Mouse (Mus musculus) left cerebral cortex, adult 8-10 months (tissue): ENCODE results near the gene Lpcat3. TPM values are rescaled to one million over a fixed set of nuclear protein-coding genes. Genes with fewer than 3 reads are reported as not detected.

Source experiments
- DNase-seq, 2 experiments: peaks; one replicate each; pipeline ENCODE4 v3.0.0; 2022; ENCODE audit warnings: low spot score in 2 of 2
- microRNA-seq, 2 experiments: library from miRNA; unstranded; fragments of <30 nt; microRNA quantifications; one replicate each; pipeline ENCODE4 v1.2.0; 2022
- total RNA-seq, 4 experiments: library from RNA; stranded (reverse); gene quantifications; 2 replicates each; pipeline ENCODE4 v1.2.4; 2022

Gene Lpcat3
- total RNA-seq, 4 experiments from 2014 or later: 22.6 to 34.6 (median 26.1) TPM

DNA sequence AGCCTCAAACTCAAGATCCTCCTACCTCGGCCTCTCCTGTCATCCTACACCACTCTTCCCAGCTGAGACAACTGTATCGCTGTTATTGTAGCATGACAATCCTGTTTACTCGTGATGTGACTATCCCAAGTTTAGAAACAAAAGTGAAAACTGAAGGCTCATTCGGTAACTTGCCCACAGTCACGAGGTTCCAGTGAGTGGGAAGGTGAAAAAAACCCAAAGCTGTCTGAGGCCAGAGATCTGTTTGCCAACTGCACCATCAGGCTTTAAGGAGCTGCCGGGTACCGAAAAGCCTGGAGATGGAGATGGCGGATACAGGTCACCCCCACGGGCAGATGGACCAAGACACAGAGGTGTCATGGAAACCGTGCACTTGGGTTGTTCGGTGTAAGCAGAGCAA lies 74.2 kb downstream of the Lpcat3 start:
- no peak for DNase-seq

DNA sequence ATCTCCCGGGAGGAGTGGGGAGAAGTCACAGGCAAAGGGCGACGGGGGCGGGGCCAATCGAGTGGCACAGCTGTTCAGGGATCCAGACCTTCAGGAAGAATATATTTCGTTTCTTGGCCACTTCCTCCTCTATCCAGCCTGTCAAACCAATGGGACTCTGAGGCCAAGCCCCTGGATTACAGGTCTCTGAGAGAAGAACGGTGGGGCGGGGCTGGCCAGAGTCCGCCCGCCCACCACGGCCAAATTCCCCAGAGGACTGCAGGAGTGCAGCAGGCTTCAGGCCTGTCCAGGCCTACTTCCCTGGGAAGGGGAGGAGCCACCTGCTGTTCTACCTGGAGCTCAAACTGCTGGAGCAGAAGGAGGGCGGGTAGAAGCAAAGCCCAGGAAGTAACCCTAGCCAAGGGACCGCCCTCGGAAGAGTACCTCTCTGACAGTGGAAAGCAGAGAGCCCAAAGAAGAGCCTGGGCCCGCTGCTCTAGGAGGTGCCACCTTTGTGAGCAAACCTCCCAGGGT lies 75.7 kb downstream of the Lpcat3 start, which contains the start of gene Ptpn6:
Gene Ptpn6, minus strand, starts transcription at position 204 of the 513 bp plus-strand sequence.
- no peak for DNase-seq

DNA sequence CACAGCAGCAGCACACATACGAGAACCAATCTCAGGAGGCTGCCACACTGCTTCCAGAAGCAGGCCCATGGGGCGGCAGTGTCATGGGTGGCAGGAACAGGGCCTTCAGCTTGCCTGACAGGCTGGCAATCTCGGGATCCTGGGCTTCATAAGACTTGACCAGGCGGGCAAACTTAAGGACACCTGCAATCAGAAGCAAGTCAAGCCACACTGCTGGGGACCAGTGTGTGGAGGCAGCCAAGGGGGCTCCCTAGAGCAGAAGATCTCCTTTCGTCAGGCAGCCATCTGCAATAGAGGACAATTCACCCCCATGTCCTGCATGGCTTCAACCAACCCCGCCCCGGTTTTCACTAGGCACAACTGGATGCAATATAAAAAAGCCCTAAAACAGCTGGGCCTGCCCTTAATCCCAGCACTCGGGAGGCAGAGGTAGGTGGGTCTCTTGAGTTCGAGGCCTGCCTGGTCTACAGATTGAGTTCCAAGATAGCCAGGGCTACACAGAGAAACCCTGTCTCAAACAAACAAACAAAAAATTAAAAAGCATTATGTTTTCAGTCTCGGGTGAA lies 76.5 kb downstream of the Lpcat3 start:
- no peak for DNase-seq

DNA sequence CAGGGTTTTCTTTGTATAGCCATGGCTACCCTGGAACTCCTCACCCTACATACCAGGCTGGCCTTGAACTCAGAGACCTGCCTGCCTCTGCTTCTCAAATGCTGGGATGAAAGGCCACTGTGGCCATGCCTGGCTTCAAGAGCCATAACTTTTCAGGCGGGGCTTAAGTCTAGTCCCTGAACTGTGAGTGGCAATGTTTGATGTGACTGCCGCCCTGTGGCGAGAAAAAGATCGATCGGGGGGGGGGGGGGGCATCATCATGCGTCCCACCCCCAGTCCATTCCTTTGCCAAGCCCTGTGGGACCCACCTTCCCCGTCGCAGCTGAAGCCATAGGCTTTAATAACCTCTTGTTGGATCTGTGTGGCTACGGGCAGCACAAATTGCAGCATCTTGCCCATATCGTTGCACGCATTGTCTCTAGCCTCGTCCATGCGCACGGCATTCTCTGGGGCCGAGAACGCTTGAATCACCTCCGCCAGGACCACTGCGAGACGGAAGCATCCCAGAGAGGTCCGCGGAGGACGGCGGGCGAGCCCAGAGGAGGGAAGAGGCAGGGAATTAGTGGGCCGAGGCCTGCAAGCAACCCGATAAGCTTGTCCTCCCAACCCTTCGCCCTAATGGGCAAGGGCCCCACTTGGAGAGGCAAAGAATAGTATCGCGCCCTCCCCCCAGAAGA lies 77.5 kb downstream of the Lpcat3 start:
- DNase-seq: peak in 1 of 2 experiments; percentile 65

DNA sequence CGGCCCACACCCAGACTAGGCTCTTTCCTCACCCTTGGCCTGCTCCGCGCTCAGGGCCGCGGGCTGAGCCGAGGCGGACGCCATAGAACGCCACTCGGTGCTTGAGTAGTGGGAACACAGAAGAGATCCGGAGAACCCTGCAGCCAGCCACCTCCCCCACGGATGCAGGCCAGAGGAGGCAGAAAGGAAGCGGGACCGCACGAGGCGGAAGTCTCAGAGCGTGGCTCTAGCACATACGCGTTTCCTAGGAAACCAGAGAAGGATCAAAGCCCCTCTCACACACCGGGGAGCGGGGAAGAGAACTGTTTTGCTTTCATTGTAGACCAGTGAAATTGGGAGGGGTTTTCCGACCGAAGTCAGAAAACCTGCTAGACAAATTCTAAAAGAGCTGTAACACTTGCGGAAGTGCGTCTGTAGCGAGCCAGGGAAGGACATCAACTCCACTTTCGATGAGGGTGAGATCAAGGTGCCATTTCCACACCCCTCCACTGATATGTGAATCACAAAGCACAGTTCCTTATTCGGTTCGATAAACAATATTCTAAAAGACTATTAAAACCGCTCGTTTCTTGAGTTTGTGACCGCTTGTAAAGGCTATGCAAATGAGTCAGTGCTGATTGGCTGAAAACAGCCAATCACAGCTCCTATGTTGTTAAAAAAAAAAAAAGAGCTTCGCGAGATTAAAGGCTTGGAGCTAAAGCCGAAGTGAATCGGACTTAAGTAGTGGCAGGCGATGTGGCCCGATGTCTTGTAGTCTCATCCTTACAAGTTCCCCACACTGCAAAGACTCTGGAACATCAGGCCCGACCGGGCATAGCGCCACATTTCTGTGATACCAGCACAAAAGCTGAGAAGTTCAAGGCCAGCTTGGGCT lies 78.3 kb downstream of the Lpcat3 start, which contains the start of gene Grcc10:
Gene Grcc10, minus strand, starts transcription at position 487 of the 874 bp plus-strand sequence.
- DNase-seq: peak; percentile 85 to 91

DNA sequence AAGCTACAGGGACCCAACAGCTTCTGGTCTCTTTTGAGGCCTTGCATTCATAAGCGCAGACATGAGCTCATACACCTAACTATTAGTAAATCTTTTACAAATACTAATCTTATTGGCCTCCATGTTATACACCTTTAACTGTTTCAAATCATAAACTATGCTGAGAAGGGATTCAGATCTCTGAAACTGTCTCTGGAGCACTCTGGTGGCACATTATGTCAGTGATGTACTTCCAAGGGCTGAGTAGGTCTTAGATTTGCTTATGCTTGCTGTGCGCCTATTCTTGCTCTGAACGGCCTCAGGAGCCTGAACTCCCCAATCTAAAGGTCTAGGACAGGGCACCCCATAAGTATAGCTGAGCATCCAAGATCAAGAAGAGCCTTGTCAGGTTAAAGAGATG lies 79.0 kb downstream of the Lpcat3 start:
- DNase-seq: no peak

DNA sequence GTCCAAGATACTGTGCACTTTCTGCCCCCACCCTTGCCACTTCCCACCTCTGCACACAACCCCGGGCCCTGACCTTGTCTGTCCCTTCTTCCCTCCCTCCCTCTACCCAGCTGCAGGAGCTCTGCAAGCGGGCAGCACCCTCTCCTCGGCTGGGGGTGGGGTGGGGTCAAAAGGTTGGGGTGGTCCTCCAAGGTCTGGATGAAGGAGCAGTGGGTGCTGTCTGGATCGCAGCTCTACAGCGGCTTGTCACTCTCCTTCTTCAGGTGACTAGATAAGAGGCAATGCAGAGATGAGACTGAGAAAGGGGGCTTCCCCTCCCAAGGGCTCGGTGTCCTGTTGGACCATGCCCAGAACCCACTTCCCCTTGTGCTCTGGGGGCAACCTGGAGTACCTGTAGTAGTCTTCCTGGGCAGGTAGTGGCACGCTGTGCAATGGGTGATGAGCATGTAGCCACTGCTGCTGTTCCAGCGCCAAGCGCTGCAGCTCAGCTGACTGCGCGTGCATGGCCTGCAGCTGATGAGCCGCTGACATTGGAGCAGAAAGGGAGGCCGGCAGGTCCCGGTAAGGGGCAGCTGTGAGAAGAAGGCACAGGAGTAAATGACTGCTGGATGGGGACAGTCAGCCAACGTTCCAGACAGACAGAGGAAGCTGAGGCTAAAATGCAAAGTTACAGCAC lies 80.2 kb downstream of the Lpcat3 start:
- no peak for DNase-seq

DNA sequence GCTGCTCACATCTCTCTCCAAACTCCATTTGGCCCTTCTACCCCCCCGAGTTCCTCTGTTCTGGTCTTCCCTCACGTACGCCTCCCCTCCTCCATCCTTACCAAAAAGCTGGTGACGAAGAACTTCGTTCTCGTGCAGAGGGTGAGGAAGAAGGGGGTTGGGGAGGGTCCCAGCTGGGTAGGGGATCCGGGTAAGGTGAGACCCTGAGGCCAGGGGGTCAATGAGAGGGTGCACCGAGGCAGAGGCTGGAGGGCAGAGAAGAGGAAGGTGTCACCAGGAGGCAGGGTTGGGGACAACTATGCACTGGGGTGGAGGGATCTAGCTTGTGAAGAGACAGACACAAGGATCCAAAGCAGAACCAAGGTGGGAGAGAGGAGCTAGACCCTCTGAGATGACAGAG lies 80.8 kb downstream of the Lpcat3 start:
- no peak for DNase-seq

DNA sequence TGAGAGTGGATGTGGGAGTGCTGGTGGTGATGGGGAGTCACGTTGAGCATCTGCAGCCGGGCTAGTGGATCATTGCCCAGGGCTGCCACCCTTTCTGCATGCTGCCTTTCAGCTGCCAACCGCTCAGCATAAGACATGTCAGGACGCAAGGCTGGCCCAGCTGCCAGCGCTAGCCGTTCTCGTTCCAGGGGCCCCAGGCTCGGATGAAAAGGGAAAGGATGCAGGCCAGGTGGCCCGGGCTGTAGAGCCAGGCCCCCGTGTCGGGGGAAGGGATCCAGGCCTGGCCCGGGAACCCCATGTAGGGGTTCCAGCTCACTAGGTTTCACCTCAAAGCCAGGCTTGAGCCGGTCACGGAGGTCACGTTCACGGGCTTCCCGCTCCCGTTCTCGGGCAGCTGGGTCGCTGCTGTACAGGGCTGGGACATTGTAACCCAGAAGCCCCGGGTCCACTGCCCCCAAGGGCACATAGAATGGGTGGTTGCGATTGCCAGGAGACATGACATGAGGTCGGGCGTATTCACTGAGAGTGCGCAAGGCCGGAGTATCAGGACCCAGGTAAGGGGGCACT lies 82.0 kb downstream of the Lpcat3 start:
- DNase-seq: no peak

DNA sequence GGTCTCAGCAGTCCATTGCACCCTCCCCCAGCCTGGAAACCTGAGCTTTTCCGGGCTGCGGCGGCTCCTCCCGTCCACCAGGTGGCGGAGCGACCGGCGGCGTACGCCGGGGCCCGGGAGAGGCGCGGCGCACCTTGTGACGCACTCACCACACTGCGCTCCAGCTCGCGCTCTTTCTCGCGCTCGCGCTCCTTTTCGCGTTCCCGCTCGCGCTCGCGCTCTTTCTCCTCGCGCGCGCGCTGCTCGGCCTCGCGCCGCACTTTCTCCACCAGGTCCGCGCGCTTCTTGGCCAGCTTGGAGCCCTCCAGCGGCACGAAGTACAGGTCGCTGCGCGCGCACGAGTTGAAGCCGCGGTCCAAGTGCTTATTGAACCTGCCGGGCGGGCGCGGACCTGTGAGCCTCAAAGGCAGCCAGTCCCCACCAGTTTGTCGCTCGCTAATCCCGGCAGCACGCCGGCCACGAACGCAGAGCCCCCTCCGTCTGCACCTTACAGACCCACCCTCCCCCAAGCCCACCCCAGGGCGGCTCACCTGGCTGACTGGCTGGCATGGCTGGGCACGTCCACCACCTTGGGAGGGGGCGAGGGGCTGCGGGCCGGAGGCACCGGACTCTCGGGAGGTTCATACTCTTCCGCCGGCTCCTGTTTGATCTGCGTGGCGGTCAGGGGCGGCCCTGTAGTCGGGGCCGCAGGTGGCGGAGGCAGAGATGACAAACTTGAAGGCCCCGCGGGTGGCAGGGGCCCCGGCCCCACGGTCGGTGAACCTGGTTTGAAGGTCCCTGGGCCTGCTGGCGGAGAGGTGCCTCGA lies 82.9 kb downstream of the Lpcat3 start:
- DNase-seq: peak in 1 of 2 experiments; percentile 92

DNA sequence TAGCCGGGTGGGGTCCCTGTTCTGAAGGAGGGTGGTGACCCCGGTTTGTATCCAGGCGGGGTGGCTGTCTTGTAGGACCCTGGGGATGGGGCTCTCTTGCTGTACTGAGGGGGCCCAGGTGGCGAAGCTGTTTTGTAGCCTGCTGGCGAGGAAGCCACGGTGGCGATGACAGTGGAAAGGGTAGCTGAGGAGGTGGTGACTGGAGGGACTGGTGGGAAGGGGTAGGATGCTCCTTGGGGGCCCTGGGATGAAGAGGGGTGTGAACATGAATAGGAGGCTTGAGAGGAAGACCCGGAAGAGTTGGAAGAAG lies 83.4 kb downstream of the Lpcat3 start:
- DNase-seq: no peak

DNA sequence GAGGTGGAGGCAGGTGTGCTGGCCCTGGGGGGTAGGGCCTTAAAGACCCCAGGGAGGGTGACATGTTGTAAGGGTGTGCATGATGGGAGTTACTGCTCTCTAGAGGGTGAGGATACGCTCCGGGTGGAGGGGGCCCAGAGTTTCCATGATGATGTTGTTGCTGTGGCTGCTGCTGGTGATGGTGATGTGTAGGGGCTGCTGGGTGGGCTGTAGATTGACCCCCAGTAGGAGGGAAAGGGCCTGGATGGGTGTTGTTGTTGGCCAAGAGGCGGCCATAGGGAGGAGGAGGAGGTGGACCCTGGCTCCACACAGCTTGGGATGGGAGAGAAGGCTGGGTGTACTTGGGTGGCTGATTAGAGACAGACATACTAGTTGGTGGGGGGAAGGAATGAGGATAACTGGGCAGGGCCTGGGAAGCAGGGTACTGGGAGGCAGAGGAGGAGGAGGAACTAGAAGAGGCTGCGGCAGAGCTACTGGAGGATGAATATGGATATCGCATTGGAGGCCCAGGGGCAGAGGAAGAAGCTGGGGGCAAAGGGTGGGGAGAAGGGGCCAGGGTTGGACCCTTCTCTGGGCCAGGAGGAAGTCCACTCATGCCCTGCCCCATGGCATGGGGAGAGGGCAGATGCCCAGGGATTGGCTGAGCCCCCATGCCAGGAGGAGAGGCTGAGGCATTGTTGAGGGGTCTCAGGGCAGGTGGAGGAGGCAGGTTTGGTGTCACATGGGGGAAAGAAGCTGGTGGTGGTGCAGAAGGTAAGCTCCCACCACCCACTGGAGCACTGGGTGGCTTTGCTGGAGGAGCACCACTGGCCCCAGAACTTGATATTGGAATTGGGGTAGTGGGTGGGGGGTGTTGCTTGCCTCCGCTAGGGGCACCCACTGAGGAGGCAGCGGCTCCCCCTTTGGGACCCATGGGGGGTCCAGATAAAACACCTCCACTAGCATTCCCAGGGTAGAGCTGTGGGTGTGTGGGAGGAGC lies 84.1 kb downstream of the Lpcat3 start:
- DNase-seq: no peak

DNA sequence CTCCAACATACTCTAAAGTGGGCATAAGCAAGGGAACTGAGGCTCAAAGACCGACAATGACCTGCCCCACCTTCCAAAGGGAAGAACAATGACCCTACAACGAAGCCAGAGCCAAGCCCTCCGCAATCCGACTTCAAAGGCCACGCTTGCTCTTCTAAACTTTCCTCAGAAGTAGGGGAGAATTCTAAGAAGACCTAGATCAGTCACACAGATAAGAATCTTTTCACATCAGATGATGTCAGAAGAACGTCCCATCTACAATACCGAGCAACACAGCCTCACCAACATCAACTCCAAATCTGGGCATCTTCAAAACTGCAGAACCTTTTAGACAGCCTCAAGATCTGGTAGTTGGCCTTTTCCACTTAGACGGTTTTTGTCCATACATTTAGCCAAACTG lies 87.6 kb downstream of the Lpcat3 start:
- DNase-seq: no peak

DNA sequence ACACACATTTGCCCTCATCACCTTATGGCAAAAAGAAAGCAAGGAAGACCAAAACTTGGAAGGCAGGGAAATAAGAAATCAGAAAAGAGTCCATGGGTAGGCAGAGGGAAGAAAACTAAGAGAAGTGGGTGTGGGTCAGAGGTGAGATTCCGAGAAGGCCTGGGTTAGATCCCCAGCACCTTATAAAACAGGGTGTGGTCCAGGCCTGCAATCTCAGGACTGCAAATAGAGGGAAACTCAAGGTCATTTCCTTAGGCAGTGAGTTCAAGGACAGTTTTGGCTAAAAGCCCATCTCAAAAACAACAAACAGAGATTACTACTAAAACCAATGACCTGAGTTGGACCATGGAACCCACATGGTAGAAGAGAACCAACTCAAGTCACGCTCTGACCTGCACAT lies 91.0 kb downstream of the Lpcat3 start:
- DNase-seq: no peak

Small RNA genes lying within 50 kb of the gene (microRNA-seq; reads per million reads assigned to microRNA genes)
- 2.9 to 10.4 reads per million in 2 experiments for gene Mir141
- gene Mir200c: 47.2 to 64.3 reads per million in 2 experiments

Other genes with a start within 250 kb of the Lpcat3 start
- gene Pex5, start 248.0 kb upstream of the Lpcat3 start, total RNA-seq: 10 to 100 TPM; 53.0 to 56.3 (median 53.8) TPM
- 100 to 1,000 TPM; 331 to 359 (median 336) TPM for gene Clstn3, start 198.2 kb upstream of the Lpcat3 start, total RNA-seq
- under 1 TPM; 0.19 to 0.49 (median 0.45) TPM for gene C1rl, start 169.9 kb upstream of the Lpcat3 start, total RNA-seq
- gene C1ra, start 150.6 kb upstream of the Lpcat3 start, total RNA-seq: 1 to 10 TPM; 1.7 to 2.2 (median 1.9) TPM
- 1 to 10 TPM in 3 of 4 experiments, under 1 TPM in 1; 0.93 to 3.0 (median 1.2) TPM for gene C1s1, start 120.7 kb upstream of the Lpcat3 start, total RNA-seq
- not detected for gene C1rb, start 92.7 kb upstream of the Lpcat3 start, total RNA-seq
- gene C1s2, start 26.9 kb upstream of the Lpcat3 start, total RNA-seq: under 1 TPM in 3 of 4 experiments, not detected in 1; 0.22 to 0.23 (median 0.23) TPM
- 10 to 100 TPM; 41.0 to 48.1 (median 43.4) TPM for gene Emg1, start 49.2 kb downstream of the Lpcat3 start, total RNA-seq
- 100 to 1,000 TPM; 111 to 126 (median 116) TPM for gene Phb2, start 49.3 kb downstream of the Lpcat3 start, total RNA-seq
- 10 to 100 TPM in 2 of 4 experiments, 1 to 10 TPM in 2; 2.3 to 15.0 (median 7.9) TPM for gene Ptpn6, start 75.7 kb downstream of the Lpcat3 start, total RNA-seq
- gene Grcc10, start 78.3 kb downstream of the Lpcat3 start, total RNA-seq: 100 to 1,000 TPM; 301 to 323 (median 310) TPM
- not detected for gene Gm45234, start 93.0 kb downstream of the Lpcat3 start, total RNA-seq
- gene Atn1, start 93.5 kb downstream of the Lpcat3 start, total RNA-seq: 100 to 1,000 TPM; 146 to 166 (median 159) TPM
- 1,000 to 10,000 TPM; 1,117 to 1,267 (median 1,165) TPM for gene Eno2, start 106.6 kb downstream of the Lpcat3 start, total RNA-seq
- gene Lrrc23, start 116.7 kb downstream of the Lpcat3 start, total RNA-seq: 1 to 10 TPM; 2.3 to 3.4 (median 2.7) TPM
- 1 to 10 TPM; 4.0 to 5.8 (median 5.0) TPM for gene Spsb2, start 145.6 kb downstream of the Lpcat3 start, total RNA-seq
- gene Tpi1, start 151.3 kb downstream of the Lpcat3 start, total RNA-seq: 100 to 1,000 TPM; 794 to 847 (median 813) TPM
- gene Usp5, start 166.5 kb downstream of the Lpcat3 start, total RNA-seq: 100 to 1,000 TPM; 200 to 215 (median 204) TPM
- 1 to 10 TPM in 1 of 4 experiments, under 1 TPM in 3; 0.49 to 1.0 (median 0.80) TPM for gene Cdca3, start 166.5 kb downstream of the Lpcat3 start, total RNA-seq
- gene Gnb3, start 177.2 kb downstream of the Lpcat3 start, total RNA-seq: under 1 TPM in 3 of 4 experiments, not detected in 1; 0.20 to 0.87 (median 0.53) TPM
- 10 to 100 TPM; 18.5 to 25.6 (median 20.6) TPM for gene P3h3, start 194.7 kb downstream of the Lpcat3 start, total RNA-seq
- gene Gpr162, start 201.0 kb downstream of the Lpcat3 start, total RNA-seq: 100 to 1,000 TPM; 202 to 224 (median 204) TPM
- gene Cd4, start 225.2 kb downstream of the Lpcat3 start, total RNA-seq: 10 to 100 TPM; 13.4 to 17.2 (median 15.9) TPM
- gene Lag3, start 248.7 kb downstream of the Lpcat3 start, total RNA-seq: 10 to 100 TPM in 2 of 4 experiments, 1 to 10 TPM in 2; 2.4 to 12.6 (median 6.8) TPM